Mouse (Mus musculus): ENCODE results near the gene Muc1. TPM values are rescaled to one million over a fixed set of nuclear protein-coding genes. Genes with fewer than 3 reads are reported as not detected.
A peak's percentile ranks its signal among the peaks of the same experiment; 100 is the strongest.

Muc1 gene
- 0.16 TPM in 1 of 2 replicates, not detected in the other for polyA plus RNA-seq (2014; fragmentation: Nextera tagmentation; extraction: Ambion mirVana)

DNA sequence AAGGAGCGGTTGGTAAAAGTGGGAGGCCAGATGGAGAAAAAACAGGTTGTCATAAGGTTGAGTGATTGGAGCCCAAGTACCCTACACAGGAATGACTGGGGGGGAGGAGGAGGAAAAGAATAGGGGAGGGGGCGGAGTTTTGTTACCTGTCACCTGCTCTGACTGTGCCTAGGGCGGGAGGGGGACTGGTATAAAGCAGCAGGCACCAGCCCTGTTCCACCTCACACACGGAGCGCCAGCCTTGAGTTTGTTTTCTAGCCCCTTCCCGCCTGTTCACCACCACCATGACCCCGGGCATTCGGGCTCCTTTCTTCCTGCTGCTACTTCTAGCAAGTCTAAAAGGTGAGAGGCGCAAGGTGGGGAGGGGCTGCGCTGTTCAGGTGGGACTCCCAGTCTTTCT, at the start of gene Muc1:
TSS of gene Muc1 (plus strand) at position 222 of the 400 bp plus-strand sequence.
- ATAC-seq (ENCODE audit: insufficient number of reproducible peaks, insufficient read depth, low FRiP score, low read depth), result no peak
- H3K9ac ChIP-seq (ENCODE audit: low read length), result peak within 1 kb of the TSS; percentile 67
- H3K9me3 ChIP-seq (ENCODE audit: control insufficient read depth, low read length), result no peaks in the 10 kb centered on the region
- H3K4me3 ChIP-seq (ENCODE audit: control insufficient read depth in 1 of 2, insufficient read depth in 1 of 2, low read depth in 1 of 2, low read length in 2 of 2), result peak within 1 kb of the TSS; percentile 50 to 60
- 22% methylated on average over 10 of the region's 10 CpGs for WGBS
- no peak within 1 kb of the TSS for H3K27ac ChIP-seq (replicated peaks in 1 of 2; ENCODE audit: control insufficient read depth in 1 of 2, insufficient read depth in 1 of 2, low read depth in 2 of 2, low read length in 2 of 2)
- H3K4me1 ChIP-seq (ENCODE audit: control insufficient read depth in 2 of 2, insufficient read depth in 2 of 2, low read length in 2 of 2), result peaks cover 19 to 27% of the 10 kb centered on the region in 2 experiments
- H3K27me3 ChIP-seq (ENCODE audit: control insufficient read depth, insufficient read depth, low read length), result peaks cover 32% of the 10 kb centered on the region
- no peaks in the 10 kb centered on the region for H3K36me3 ChIP-seq (ENCODE audit: control insufficient read depth, insufficient read depth, low read length)
- H3K4me2 ChIP-seq (ENCODE audit: low read length), result peak within 1 kb of the TSS; percentile 73

DNA sequence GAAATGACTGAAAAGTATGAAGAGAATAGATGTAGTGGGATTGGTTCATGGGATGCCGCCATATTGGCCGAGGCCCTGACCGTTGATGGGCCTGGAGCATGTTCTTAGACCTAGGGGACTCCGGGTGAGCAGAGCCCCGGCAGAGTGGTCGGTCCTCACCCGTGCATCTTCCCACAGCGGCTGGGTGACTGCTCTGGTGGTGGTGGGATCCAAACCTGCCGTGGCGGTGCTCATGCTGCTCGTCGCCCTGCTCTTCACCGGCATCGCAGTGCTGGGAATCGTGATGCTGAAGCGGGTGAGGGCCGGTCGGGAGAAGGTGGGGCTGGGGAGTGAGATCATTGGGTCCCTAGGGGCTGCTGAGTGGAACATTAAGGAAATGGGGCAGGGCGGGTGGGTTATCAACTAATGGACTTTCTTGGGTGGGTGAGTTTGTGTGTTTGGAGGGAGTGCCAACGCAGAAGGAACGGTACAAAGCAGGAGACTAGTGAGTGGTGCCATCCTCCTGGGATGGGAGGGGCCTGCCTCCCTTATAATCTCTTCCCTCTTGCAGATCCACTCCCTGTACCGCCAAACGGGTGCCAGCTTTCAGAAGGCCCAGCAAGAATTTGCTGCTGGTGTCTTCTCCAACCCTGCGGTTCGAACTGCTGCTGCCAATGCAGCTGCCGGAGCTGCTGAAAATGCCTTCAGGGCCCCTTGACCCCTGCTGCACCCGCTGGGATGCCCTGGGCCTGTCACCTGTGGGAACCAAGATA, 46.9 kb upstream of the Muc1 start:
- H3K27ac ChIP-seq (replicated peaks in 1 of 2; ENCODE audit: control insufficient read depth in 1 of 2, insufficient read depth in 1 of 2, low read depth in 2 of 2, low read length in 2 of 2), result no peak overlapping the region
- 93% methylated on average over 27 of the region's 27 CpGs for WGBS

DNA sequence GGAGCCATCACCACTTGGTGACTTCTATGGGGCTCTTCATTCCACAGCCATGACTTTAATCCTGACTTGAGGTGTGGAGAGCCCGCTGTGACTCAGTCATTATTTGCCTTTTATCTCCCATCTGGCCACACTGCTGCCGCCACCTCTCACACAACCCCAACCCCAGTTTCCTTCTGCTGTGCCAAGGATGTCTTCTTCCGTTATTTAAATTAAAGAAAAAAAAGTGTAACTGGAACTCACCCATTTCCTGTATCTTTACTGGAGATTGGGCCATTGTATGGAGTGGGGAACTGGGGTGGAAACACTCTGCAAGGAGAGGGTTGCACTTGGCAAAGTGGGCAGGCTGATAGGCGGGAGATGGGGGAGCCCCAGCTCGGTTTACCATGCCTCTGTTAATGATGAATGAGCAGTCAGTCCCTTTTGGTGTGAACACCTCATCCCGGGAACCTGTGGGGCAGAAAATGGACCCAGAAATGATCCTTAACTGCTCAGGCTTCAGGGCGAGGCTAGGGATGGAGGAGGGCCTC, 46.3 kb upstream of the Muc1 start:
- no peak for ATAC-seq (ENCODE audit: insufficient number of reproducible peaks, insufficient read depth, low FRiP score, low read depth)

More for the DNA sequence above, 46.9 kb upstream of the Muc1 start:
- Histone ChIP-seq H3K36me3 (ENCODE audit: control insufficient read depth, insufficient read depth, low read length) (peaks cover 42% of the 10 kb centered on the region), H3K9ac (ENCODE audit: low read length) (no peak overlapping the region), H3K4me2 (ENCODE audit: low read length) (no peak overlapping the region), H3K9me3 (ENCODE audit: control insufficient read depth, low read length) (no peaks in the 10 kb centered on the region), H3K4me3 (ENCODE audit: control insufficient read depth in 1 of 2, insufficient read depth in 1 of 2, low read depth in 1 of 2, low read length in 2 of 2) (no peak overlapping the region), H3K4me1 (ENCODE audit: control insufficient read depth in 2 of 2, insufficient read depth in 2 of 2, low read length in 2 of 2) (peaks cover 11 to 17% of the 10 kb centered on the region in 2 experiments), H3K27me3 (ENCODE audit: control insufficient read depth, insufficient read depth, low read length) (no peaks in the 10 kb centered on the region)
- no peak for ATAC-seq (ENCODE audit: insufficient number of reproducible peaks, insufficient read depth, low FRiP score, low read depth)

DNA sequence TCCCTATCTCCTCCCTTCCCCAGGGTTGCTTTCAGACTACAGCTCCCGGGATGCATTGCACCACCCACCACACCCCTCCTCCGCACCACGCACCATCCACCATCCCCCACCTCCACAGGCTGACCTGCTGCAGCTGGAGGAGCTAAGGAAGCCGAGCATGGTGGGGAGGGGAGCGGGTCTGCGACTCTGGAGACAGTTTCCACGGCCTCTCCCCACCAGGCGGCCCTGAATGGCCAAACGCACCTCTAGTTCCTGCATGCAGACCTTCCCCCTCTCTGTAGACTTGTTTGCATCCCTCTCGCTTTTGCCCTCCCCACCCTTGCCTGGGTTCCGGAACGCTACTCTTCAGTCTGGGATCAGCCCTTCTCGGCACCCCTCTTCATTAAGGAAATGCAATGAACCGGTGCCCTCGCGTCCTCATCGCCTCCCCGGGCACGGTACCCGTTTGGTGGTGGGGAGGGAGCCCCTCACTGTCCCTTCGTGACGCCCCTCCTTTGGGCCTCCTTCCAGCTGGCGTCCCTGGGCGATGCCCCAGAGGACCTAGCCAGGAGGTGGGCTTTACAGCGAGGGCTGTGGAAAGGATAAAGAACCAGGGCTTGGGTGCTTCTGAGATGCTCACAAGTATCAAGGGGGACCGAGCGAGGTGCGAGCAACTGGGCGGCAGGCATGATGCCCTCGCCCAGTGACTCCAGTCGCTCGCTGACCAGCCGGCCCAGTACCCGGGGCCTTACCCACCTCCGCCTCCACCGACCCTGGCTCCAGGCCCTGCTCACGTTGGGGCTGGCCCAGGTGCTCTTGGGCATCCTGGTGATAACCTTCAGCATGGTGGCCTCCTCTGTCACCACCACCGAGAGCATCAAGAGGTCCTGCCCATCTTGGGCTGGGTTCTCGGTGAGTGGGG, 45.5 kb upstream of the Muc1 start, which contains the start of gene Fam189b:
TSS of gene Fam189b (plus strand) at position 86 of the 901 bp plus-strand sequence.
- peaks cover 48% of the 10 kb centered on the region for H3K36me3 ChIP-seq (ENCODE audit: control insufficient read depth, insufficient read depth, low read length)
- peak; percentile 89 for ATAC-seq (ENCODE audit: insufficient number of reproducible peaks, insufficient read depth, low FRiP score, low read depth)
- 6% methylated on average over 39 of the region's 39 CpGs for WGBS
- no peaks in the 10 kb centered on the region for H3K9me3 ChIP-seq (ENCODE audit: control insufficient read depth, low read length)
- peak within 1 kb of the TSS; percentile 81 for H3K9ac ChIP-seq (ENCODE audit: low read length)
- peaks cover 9 to 15% of the 10 kb centered on the region in 2 experiments for H3K4me1 ChIP-seq (ENCODE audit: control insufficient read depth in 2 of 2, insufficient read depth in 2 of 2, low read length in 2 of 2)
- peak within 1 kb of the TSS; percentile 82 for H3K4me2 ChIP-seq (ENCODE audit: low read length)
- H3K27me3 ChIP-seq (ENCODE audit: control insufficient read depth, insufficient read depth, low read length), result no peaks in the 10 kb centered on the region
- H3K27ac ChIP-seq (replicated peaks in 1 of 2; ENCODE audit: control insufficient read depth in 1 of 2, insufficient read depth in 1 of 2, low read depth in 2 of 2, low read length in 2 of 2), result peak within 1 kb of the TSS; percentile 41 to 53; a peak in 3 of 4 replicates
- H3K4me3 ChIP-seq (ENCODE audit: control insufficient read depth in 1 of 2, insufficient read depth in 1 of 2, low read depth in 1 of 2, low read length in 2 of 2), result peak within 1 kb of the TSS; percentile 48 to 79

More for the DNA sequence above, 46.3 kb upstream of the Muc1 start:
- Histone ChIP-seq H3K9me3 (ENCODE audit: control insufficient read depth, low read length) (no peaks in the 10 kb centered on the region), H3K9ac (ENCODE audit: low read length) (peak overlapping the region; percentile 81), H3K27me3 (ENCODE audit: control insufficient read depth, insufficient read depth, low read length) (no peaks in the 10 kb centered on the region), H3K4me1 (ENCODE audit: control insufficient read depth in 2 of 2, insufficient read depth in 2 of 2, low read length in 2 of 2) (peaks cover 11 to 17% of the 10 kb centered on the region in 2 experiments), H3K4me3 (ENCODE audit: control insufficient read depth in 1 of 2, insufficient read depth in 1 of 2, low read depth in 1 of 2, low read length in 2 of 2) (peak overlapping the region in 1 of 2 experiments; percentile 48; a peak in 3 of 4 replicates), H3K4me2 (ENCODE audit: low read length) (peak overlapping the region; percentile 82), H3K36me3 (ENCODE audit: control insufficient read depth, insufficient read depth, low read length) (peaks cover 42% of the 10 kb centered on the region), H3K27ac (replicated peaks in 1 of 2; ENCODE audit: control insufficient read depth in 1 of 2, insufficient read depth in 1 of 2, low read depth in 2 of 2, low read length in 2 of 2) (no peak overlapping the region; a peak in 1 of 4 replicates)
- 43% methylated on average over 7 of the region's 7 CpGs for WGBS

DNA sequence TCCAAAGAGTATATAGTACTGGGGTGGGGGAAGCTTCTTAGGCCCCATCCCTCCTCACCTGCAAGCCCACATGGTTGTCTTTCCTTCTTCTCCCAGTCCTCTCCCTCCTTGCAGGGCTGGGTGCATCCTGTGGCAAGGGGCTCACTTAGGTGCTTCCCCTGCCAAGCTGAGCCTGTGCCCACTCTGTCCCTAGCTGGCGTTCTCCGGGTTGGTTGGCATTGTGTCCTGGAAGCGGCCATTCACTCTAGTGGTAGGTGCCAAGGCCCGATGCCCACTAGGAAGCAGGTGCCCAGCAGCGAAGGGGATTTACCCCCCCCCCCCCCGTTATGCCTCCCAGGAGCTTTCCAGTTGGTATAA, 44.9 kb upstream of the Muc1 start:
- peaks cover 53% of the 10 kb centered on the region for H3K36me3 ChIP-seq (ENCODE audit: control insufficient read depth, insufficient read depth, low read length)

DNA sequence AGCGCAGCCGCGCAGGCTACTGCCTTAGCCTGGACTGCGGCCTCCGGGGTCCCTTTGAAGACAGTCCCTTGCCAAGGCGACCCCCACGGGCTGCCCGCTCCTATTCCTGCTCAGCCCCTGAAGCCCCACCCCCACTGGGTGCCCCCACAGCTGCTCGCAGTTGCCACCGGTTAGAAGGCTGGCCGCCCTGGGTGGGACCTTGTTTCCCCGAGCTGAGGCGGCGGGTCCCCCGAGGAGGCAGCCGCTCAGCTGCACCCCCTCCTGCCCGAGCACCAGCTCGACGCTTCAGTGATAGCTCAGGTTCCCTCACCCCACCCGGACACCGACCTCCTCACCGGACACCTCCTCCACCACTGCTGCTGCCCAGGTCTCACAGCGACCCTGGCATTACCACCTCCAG, 41.7 kb upstream of the Muc1 start:
- Histone ChIP-seq H3K9me3 (ENCODE audit: control insufficient read depth, low read length) (no peaks in the 10 kb centered on the region), H3K9ac (ENCODE audit: low read length) (no peak overlapping the region), H3K27ac (replicated peaks in 1 of 2; ENCODE audit: control insufficient read depth in 1 of 2, insufficient read depth in 1 of 2, low read depth in 2 of 2, low read length in 2 of 2) (no peak overlapping the region), H3K36me3 (ENCODE audit: control insufficient read depth, insufficient read depth, low read length) (peaks cover 20% of the 10 kb centered on the region), H3K27me3 (ENCODE audit: control insufficient read depth, insufficient read depth, low read length) (no peaks in the 10 kb centered on the region), H3K4me3 (ENCODE audit: control insufficient read depth in 1 of 2, insufficient read depth in 1 of 2, low read depth in 1 of 2, low read length in 2 of 2) (no peak overlapping the region), H3K4me2 (ENCODE audit: low read length) (no peak overlapping the region), H3K4me1 (ENCODE audit: control insufficient read depth in 2 of 2, insufficient read depth in 2 of 2, low read length in 2 of 2) (peaks cover 9 to 11% of the 10 kb centered on the region in 2 experiments)
- ATAC-seq (ENCODE audit: insufficient number of reproducible peaks, insufficient read depth, low FRiP score, low read depth), result no peak
- 36% methylated on average over 23 of the region's 23 CpGs for WGBS

More for the DNA sequence above, 44.9 kb upstream of the Muc1 start:
- Histone ChIP-seq H3K4me1 (ENCODE audit: control insufficient read depth in 2 of 2, insufficient read depth in 2 of 2, low read length in 2 of 2) (peaks cover 9 to 11% of the 10 kb centered on the region in 2 experiments), H3K4me2 (ENCODE audit: low read length) (peak overlapping the region; percentile 82), H3K9me3 (ENCODE audit: control insufficient read depth, low read length) (no peaks in the 10 kb centered on the region), H3K4me3 (ENCODE audit: control insufficient read depth in 1 of 2, insufficient read depth in 1 of 2, low read depth in 1 of 2, low read length in 2 of 2) (peak overlapping the region; percentile 48 to 79), H3K9ac (ENCODE audit: low read length) (peak overlapping the region; percentile 81), H3K27ac (replicated peaks in 1 of 2; ENCODE audit: control insufficient read depth in 1 of 2, insufficient read depth in 1 of 2, low read depth in 2 of 2, low read length in 2 of 2) (no peak overlapping the region), H3K27me3 (ENCODE audit: control insufficient read depth, insufficient read depth, low read length) (no peaks in the 10 kb centered on the region)
- no peak for ATAC-seq (ENCODE audit: insufficient number of reproducible peaks, insufficient read depth, low FRiP score, low read depth)
- 83% methylated on average over 6 of the region's 6 CpGs for WGBS

Measured in heart, embryonic 14.5 days (tissue).